33 mouse cellular contexts compared by ENCODE assay signal in the genomic region with DNA sequence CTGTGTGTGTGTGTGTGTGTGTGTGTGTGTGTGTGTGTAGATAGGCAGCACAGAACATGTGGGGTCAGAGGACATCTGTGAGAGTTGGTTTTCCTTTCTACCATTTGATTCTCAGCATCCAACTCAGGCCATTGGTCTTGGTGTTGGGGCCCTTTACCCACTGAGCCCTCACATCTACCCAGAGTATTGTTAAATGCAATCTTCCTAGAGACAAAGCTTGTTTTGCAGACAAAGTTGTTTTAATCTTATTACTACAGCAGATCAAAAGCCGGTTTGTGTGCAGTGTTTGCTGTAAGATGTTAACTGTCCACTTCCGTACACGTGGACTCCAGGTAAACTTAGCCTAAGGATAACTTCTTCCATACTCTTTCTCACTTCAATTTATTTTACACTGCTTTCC. TPM values are rescaled to one million over a fixed set of nuclear protein-coding genes. Genes with fewer than 3 reads are reported as not detected.
"Had no signal": no experiment of that assay in that cellular context is flagged by ENCODE, and none has a peak within 500 bp of the region (broad histone marks: within the 10 kb centered on the region; RNA-seq: fewer than 3 reads in every experiment).

No protein-coding gene starts in this region.

RNA-seq across cellular contexts. Expression of gene Gm17019, which starts 26.5 kb away (rescaled TPM):
- total RNA-seq: gastrocnemius, adult 2 months; gastrocnemius, postnatal 10 days; gastrocnemius, postnatal 25 days; gastrocnemius, postnatal 4 days; granulocyte monocyte progenitor cell, adult 5-6 weeks; heart, adult 18-20 months; heart, adult 8-10 months; heart, postnatal 14 days; heart, postnatal 36 days; hematopoietic stem cell, adult 5-6 weeks; layer of hippocampus, adult 2 months; layer of hippocampus, postnatal 10 days; layer of hippocampus, postnatal 25 days; left cerebral cortex, adult 2 months; left cerebral cortex, postnatal 14 days; left cerebral cortex, postnatal 36 days had no signal
- polyA plus RNA-seq: heart, embryonic 11.5 days; heart, embryonic 13.5 days; heart, postnatal 0 days; hindbrain, embryonic 11.5 days; hindbrain, embryonic 13.5 days; hindbrain, embryonic 15.5 days; inflammation-experienced regulatory T-cells, adult 6 months; intestine, embryonic 15.5 days; intestine, postnatal 0 days; kidney, embryonic 14.5 days; kidney, embryonic 16.5 days; limb, embryonic 11.5 days; limb, embryonic 13.5 days; limb, embryonic 15.5 days; liver, embryonic 11.5 days; liver, embryonic 13.5 days had no signal

RNA-seq across cellular contexts. Expression of gene Gm10354, which starts 27.6 kb away (rescaled TPM):
- total RNA-seq: gastrocnemius, adult 2 months; gastrocnemius, postnatal 10 days; gastrocnemius, postnatal 25 days; gastrocnemius, postnatal 4 days; granulocyte monocyte progenitor cell, adult 5-6 weeks; heart, adult 18-20 months; heart, adult 8-10 months; heart, postnatal 14 days; heart, postnatal 36 days; hematopoietic stem cell, adult 5-6 weeks; layer of hippocampus, adult 2 months; layer of hippocampus, postnatal 10 days; layer of hippocampus, postnatal 25 days; left cerebral cortex, adult 2 months; left cerebral cortex, postnatal 14 days; left cerebral cortex, postnatal 36 days had no signal
- polyA plus RNA-seq: heart, embryonic 11.5 days; heart, embryonic 13.5 days; heart, embryonic 15.5 days; heart, postnatal 0 days; hindbrain, embryonic 11.5 days; hindbrain, embryonic 13.5 days; hindbrain, embryonic 15.5 days; inflammation-experienced regulatory T-cells, adult 6 months; intestine, embryonic 15.5 days; intestine, postnatal 0 days; kidney, embryonic 14.5 days; kidney, embryonic 16.5 days; limb, embryonic 11.5 days; limb, embryonic 13.5 days; limb, embryonic 15.5 days; liver, embryonic 11.5 days; liver, embryonic 13.5 days had no signal
